Mouse (Mus musculus) heart, postnatal 25 days (tissue): ENCODE results near the gene Gata2. TPM values are rescaled to one million over a fixed set of nuclear protein-coding genes. Genes with fewer than 3 reads are reported as not detected.
A peak's percentile ranks its signal among the peaks of the same experiment; 100 is the strongest.

Source experiments
- DNase-seq: peaks from one replicate; pipeline ENCODE4 v3.0.0; 2022; ENCODE audit warnings: low spot score
- intact Hi-C: fragments of 180-260 bp; cut with DNase I; formaldehyde crosslinking; loops from one replicate; pipeline ENCODE4 v1.15.1; 2025
- total RNA-seq, 2 experiments: library from RNA; stranded (reverse); gene quantifications; 2 replicates each; pipeline ENCODE4 v1.2.3; 2021

Gene Gata2
- total RNA-seq, 2 experiments from 2014 or later = 17.0 to 19.8 TPM

DNA sequence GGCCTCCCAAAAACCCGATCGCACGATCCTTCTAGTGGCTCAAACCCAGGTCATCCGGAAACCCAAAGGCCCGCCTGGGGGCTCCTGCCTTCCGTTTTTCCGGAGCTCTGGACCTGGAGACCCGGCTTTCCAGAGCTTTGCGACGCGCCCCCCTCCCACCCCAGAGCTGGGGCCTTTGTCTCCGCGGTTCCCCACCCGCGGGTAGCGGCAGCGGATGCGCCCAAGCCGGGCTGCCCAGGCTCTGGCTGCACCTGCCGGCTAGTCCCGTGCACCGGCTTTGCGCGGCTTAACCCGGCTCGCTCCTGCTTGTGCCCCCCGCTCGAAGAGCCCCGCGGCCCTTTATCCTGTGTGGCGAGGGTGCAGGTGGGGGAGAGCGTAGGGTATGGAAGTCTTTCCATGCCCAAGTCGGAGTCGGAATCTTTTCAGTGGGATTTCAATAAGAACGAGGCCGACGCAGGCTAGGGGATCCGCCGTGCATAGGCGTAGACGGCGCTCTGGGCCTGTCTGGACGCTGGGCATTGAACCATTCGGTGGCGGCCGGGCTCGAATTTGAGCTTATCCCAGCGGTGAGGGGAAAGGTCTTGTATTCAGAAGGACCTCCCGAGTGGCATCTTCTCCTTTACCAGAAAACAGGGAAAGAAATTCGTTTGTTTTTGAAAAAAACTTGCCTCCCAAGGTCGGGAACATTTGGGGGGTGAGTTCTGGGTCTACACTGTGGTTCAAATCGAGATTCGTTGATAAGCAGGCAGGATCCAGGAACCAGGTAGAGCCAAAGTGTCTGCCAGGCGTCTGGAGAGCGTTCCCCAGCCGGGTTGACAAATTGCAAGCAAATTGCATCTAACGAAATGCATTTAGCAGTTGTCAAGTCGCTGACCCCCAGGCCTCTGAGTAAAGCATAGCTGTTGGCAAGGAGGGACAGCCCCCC lies 624 bp downstream of the Gata2 start:
- intact Hi-C loops = no loop called here
- no peak for DNase-seq

DNA sequence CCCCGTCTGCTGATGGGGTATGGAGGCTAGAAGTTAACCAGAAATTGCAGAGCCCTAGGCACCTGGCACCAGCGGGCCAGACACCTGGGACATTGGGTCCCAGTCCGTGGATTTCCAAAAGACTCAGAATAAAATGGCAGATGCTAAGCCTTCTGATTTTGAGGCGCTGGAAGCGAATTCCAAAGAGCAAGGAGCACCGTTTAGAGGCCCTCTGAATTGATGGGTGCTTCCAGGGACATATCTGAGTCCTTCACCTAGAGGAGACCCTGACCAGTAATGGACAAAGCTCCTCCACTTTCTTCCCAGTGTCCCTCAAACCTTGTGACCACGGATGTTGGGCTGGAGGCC lies 1.3 kb downstream of the Gata2 start:
- intact Hi-C loops = no loop called here

DNA sequence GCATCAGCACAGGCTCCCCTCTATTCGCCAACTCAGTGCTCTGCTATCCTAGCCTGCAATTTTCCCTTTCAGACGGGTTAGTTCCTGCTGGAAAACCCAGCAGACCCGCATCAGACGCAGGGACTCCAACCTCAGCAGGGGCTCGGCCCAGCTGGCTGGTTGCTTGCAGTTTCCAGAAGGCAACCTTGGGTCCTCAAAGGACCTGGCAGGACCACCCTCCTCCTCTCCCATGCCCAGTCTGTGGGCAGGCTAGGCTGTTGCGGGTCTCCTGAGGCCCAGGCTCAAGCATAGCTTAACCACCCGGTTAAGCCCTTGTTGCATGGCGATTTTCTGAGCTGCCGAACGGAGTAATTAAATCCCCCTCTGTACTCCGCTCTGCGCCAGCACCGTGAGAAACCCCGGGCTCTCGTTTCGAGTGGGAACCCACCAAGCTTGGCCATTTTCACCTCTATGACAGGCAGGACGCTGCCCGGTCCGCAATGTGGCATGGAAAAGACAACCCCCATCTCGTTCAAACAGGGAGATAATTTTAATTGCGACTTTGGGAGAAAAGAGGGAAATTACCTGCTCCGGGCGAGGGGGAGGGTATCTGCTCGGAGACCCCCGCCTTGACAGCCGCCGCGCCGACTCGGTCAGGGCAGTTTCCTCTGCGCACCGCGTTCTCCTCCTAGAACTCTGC lies 2.5 kb downstream of the Gata2 start:
- no peak for DNase-seq
- intact Hi-C loops = no loop called here

More for the DNA sequence above, 1.3 kb downstream of the Gata2 start:
- no peak for DNase-seq

DNA sequence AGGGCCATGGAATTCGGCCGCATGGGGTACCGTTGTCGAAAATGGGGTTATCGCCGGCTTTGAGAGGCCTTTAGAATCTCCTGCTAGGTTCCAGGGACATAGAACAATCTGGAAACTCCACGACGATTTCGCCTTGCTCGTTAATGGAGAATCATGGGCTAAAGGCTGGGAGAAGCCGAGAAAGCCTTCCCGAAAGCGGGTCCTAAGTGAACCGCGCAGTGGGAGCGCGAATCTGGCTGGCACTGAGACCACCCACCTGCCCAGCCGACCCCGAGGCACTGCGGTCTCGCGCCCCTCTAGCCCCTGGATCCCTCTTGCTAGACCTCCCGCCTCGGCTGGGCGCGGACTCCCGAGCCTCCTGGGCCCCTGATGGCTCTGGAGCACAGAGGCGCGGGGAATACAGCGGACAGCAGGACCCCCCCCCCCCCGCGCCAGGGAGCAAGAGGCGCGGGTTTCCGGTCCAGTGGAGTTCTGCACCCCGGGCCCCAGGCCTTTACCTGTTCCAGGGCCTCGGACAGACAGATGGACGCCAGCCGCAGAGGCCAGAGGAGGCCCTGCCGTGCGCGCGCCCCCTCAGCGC lies 3.1 kb downstream of the Gata2 start:
- intact Hi-C loops = no loop called here
- no peak for DNase-seq

DNA sequence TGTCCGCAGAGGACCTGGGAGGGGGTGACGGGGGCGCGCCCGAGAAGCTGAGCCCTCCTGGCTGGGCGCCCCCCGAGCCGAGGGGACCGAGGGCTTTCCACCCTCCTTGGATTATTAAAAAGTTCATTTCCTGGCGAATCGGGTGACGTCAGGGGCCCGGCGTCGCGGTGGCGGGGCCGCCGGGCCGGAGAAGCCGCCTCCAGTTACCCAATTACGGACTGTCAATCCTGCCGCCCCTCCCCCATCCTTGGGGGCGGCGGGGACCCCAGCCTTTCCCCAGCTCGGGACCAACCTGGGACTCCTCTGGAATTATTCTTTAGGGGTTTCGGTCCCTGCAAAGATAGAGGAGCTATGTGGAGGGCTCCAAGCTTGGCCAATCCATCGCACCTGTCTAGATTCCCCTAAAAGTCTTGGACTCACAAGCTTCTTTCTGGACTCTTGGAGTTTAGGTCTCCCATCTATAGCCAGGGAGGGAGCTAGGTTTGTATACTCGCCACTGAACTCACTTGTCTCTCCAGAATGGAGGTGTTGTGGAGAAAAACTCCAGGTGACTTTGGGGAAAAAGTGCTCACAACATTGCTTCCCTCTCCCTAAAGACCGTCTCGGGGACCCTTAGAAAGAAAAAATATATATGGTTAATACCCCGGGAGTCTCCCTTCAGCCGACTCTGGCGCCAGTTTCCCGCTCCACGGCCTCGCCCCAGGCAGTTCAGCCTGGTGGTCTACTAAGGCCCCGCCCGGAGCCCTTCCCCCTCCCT lies 3.8 kb downstream of the Gata2 start:
- intact Hi-C loops = no loop called here
- DNase-seq = peak; percentile 52

DNA sequence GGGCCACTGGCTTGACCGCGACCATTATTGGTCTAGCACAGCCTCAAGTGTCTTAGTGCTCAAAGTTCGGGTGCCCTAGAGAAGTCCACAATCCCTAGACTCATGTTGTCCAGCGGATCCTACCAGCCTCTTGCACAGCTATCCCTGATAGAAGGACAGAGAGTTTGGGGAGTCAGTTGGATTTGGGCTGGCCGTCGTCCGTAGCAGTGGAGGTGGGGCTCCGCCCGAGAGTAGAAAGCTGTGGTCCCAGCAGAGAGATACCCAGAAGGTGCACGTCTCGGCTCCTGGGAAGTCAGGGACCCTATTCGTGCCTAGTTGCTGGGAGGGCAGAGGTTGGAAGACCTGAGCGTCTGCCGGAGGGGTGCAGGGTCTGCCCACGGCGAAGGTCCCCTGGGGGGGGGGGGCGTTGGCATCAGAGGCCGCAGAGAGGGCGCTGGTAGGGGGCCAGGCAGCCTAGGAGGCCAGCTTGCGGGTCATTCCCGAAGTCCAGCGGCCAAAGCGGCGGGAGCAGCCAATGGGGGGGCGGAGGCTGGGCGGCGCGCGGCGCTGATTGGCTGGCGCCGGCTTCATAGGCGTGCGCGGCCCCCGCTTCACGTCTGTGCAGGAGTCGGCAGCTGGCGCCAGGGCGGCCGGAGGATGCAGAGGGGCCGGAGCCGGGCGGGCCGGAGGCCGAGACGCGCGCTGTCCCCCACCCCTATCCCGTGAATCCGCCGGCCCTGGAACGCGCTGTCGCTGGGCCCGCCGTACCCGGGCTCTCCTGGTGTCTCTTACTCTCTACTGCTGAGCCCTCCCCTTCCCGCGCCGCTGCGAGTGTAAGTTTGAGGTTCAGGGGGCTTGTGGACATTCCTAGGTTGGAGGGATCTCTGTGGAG lies 4.6 kb downstream of the Gata2 start:
- peak; percentile 86 for DNase-seq
- intact Hi-C loops = no loop called here

DNA sequence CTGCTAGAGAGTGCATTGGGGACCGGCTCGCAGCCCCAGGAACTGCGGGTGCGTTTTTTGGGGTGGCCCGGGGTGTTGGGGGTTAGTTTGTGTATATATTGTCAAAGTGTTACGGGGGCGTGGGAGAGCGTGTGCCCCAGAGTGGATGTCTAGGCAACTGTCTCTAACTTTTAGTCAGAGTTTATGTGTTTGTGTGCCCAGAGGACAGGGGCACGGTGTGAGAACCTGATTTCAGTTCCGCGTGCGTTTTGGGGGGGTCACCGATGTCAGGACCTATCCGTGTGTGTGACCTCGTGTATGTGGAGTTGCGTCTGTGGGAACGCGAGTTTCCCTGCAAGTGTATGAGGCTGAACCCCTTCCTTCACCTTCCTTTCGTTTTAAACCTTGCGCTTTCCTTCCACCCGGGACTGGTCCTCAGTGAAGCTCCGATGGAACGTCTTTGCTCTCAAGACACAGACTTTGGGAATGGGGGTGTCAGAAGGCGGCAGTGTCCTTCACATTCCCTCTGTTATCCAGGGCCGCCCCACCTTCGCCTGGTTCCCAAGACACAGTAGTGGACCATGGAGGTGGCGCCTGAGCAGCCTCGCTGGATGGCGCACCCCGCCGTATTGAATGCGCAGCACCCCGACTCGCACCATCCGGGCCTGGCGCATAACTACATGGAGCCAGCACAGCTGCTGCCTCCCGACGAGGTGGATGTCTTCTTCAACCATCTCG lies 5.5 kb downstream of the Gata2 start:
- DNase-seq = peak; percentile 4
- intact Hi-C loops = no loop called here

DNA sequence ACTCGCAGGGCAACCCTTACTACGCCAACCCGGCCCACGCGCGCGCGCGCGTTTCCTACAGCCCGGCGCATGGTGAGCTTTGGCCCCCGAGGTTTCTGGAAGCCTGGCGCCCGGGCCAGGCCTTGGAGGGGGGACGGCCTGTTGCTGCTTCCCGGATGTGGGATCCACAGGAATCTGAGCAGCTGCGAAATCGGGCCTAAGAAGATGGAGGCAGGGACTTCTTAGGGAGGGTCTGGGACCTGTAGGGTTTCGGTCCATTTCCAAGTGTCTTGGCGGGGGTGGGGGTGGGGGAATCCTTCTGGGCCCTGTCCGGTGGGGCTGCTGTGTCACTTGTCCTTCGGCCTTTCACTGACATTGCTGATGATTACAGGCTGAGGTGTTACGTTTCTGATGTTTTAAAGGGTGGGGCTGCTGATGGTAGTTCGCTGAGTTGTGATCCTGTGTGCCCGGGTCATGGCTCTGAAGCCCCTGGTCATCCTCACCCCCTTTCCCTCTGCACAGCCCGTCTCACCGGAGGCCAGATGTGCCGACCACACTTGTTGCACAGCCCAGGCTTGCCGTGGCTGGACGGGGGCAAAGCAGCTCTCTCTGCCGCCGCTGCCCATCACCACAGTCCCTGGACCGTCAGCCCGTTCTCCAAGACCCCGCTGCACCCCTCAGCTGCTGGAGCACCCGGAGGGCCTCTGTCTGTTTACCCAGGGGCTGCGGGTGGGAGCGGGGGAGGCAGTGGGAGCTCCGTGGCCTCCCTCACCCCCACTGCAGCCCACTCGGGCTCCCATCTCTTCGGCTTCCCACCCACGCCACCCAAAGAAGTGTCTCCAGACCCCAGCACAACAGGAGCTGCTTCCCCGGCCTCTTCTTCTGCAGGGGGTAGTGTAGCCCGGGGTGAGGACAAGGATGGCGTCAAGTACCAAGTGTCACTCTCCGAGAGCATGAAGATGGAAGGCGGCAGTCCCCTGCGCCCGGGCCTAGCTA lies 6.3 kb downstream of the Gata2 start:
- peak; percentile 5 for DNase-seq
- intact Hi-C loops = no loop called here

DNA sequence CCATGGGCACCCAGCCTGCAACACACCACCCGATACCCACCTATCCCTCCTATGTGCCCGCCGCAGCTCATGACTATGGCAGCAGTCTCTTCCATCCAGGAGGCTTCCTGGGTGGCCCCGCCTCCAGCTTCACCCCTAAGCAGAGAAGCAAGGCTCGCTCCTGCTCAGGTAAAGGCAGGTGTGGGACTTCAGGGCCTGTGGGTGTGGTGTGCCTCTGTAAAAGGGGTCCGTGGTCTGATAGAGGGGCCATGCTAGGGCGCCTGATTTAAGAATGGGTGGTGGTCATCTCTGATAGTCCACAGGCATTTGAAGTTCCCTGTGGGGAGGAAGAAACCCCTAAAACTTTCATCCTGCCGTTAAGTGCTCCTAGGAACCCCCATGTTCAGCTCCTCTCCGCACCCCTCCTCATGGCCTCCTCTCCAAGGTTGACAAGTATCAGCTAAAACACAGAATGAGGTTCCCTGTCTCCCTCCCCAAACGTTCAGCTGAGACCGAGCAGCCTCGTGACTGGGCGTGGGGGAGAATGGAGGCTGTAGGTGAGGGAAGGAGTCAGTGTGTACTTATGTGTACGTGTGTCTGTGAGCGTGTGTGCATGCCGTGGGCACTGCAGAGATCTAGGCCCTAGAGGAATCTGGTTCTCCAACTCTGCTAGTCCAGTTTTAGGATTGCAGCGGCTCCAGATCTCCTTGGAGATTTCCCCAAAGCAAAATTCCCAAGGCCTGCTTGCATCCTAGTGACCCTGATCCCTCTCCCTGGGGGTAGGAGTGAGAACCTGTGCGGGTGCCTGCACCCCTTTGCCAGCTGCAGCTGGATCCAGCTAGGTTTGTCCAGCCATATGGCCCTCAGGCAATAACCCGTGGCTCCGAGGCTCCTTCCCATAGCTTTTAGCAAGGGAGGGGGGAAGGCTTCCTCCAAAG lies 7.3 kb downstream of the Gata2 start:
- intact Hi-C loops = no loop called here
- no peak for DNase-seq

DNA sequence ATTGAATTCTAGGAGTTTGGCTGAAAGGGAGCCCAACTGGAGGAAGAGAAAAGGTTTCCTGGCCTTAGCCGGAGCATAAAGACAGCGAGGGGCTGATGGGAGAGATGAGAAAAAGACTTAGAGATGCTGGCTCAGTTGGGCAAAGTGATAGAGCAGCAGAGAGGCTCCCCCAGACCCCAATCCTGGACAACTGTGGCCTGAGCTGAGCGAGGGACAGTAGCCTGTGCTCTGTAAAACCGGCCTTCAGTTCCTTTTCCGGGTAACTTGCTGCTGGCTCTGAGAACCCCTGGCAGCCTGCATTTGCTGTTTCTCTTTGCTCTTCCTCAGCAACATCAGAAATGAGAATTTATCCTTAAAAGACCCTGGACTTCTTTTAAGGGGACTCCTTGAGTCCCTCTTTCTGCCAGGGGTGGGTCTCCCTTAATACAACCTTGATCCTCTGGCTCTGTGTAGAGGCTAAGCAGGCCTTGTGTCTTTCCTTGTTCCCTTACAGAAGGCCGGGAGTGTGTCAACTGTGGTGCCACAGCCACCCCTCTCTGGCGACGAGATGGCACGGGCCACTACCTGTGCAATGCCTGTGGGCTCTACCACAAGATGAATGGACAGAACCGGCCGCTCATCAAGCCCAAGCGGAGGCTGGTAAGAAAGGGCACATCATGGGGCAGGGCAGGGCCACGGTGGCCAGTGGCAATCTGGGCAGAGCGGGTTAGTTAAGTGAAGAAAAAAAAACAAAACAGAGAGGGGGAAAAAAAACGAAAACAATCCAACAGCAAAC lies 8.4 kb downstream of the Gata2 start:
- intact Hi-C loops = loop anchor here (2.0 kb wide), 1 partner anchor 67 kb away; no protein-coding TSS in a partner anchor
- no peak for DNase-seq

DNA sequence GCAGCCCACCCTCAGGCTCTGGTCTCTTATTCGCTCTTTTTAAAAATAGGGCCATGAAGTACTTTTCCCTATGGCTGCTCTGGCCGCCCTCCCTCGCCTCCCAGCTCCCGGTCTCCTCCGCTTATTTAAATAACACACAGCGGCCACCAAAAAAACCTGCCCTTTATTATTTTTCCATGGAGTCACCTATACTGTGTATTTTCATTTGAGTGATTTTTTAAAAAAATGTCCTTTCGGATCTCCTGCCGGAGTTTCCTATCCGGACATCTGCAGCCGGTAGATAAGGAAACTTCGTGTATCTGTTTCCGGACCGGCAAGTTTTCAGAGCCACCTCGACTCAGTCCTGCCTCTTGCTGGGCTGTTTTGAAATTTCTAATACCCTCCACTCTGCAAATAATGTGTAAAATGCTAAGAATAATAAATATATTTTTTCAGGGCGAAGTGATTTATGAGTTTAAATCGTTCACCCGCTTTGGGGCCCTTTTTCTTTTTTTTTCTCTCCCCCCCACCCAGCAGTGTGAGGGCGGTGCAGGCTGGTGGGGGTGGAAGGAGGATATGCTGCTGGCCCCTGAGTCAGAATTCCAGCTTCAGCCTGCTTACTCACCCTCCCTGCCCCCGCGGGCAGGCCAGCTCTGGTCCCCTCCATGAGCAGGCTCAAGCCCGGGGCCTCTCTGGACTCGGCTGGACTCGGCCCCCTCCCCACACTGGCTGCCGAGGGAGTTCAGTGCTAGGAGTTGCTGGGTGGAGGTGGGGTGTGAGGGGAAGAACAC lies 9.4 kb downstream of the Gata2 start:
- peak; percentile 65 for DNase-seq
- intact Hi-C loops = loop anchor here (2.0 kb wide), 1 partner anchor 68 kb away; no protein-coding TSS in a partner anchor

DNA sequence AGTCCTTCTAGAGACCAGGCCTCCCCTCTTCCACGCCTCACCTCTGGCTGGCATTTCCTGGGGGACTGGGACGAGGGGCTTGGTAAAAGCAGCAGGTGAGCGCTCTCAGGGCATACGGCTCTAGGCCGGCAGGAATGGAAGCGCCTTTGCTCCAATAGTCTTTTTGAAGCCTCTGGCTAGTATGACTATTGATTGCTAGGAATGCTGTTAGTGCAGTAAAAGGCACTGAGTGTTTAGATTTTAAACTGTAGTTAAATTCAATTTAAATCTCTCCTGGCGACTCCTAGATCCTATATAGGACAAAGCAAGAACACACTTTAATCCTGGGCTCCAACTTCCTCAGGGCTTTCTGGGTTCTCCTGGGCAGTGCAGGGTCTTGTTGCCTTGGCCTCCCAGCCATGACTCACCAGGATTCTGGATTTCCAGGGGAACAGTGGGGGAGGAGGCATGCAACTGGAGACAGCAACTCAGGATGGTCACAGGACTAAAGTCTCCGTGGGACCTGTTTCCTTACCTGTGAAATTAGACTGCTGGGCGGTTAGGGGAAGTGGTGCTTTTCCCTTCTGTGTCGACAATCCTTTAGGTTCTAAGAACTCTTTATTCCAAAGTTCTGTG lies 10.2 kb downstream of the Gata2 start:
- intact Hi-C loops = loop anchor here (2.0 kb wide), 1 partner anchor 69 kb away; no protein-coding TSS in a partner anchor

DNA sequence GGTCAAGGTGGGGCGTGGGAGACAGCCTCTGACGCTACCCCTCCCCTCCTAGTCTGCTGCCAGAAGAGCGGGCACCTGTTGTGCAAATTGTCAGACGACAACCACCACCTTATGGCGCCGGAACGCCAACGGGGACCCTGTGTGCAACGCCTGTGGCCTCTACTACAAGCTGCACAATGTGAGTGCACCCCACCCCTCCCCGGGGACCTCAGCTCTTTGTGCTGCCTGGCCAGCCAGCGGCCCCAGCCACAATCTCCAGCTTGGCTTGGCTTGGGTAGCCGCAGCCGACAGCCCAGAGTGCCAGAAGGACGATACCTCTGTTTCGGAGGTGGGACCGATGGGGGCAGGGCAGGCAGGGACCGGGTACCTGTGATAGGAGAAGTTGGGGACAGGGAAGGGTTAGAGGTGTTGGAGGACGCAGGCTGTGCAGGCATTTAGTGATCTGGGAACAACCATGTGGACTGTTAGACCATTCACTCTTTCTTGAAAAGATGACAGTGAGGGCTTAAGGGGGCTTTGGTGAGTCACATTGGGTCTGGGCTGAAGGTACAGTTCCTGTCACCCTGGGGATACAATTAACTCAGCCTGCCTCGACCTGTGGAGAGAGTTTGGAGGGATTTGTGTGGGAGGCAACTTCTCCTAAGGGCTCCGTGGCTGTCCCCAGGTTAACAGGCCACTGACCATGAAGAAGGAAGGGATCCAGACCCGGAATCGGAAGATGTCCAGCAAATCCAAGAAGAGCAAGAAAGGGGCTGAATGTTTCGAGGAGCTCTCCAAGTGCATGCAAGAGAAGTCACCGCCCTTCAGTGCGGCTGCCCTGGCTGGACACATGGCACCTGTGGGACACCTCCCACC lies 11.1 kb downstream of the Gata2 start:
- intact Hi-C loops = no loop called here

More for the DNA sequence above, 10.2 kb downstream of the Gata2 start:
- no peak for DNase-seq

DNA sequence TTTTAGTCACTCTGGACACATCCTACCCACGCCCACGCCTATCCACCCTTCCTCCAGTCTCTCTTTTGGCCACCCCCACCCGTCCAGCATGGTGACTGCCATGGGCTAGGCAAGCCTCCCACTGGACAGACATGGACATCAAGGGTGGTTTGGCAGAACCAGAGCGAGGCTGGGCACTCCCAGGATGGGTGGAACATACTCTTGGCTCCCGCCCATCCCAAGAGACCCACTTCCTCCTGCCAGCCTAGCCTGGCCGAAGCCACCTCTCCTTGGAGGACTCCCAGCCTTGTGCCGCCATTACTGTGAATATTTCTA lies 11.7 kb downstream of the Gata2 start:
- no peak for DNase-seq
- intact Hi-C loops = no loop called here

More for the DNA sequence above, 11.1 kb downstream of the Gata2 start:
- DNase-seq = peak; percentile 53
